Mouse (Mus musculus): ENCODE results near the gene Alg9. TPM values are rescaled to one million over a fixed set of nuclear protein-coding genes. Genes with fewer than 3 reads are reported as not detected.

Alg9 gene
- polyA plus RNA-seq, 1 experiment from 2014 or later, result 42.8 TPM

GRCm38 (mm10) chr9:50849249-50849648 is 74.4 kb downstream of the Alg9 start:
- 24% methylated on average over 8 of the region's 8 CpGs for WGBS
- H3K27me3 ChIP-seq, result peaks cover 5% of the 10 kb centered on the region; the same call in 1 of the 2 replicates

GRCm38 (mm10) chr9:50849755-50850154 is 74.9 kb downstream of the Alg9 start:
- H3K27ac ChIP-seq (replicated peaks), result no peak overlapping the region
- no peaks in the 10 kb centered on the region for H3K9me3 ChIP-seq
- H3K27me3 ChIP-seq, result peaks cover 5% of the 10 kb centered on the region; the same call in 1 of the 2 replicates
- no peak overlapping the region for H3K9ac ChIP-seq (replicated peaks)
- no peak overlapping the region for H3K4me2 ChIP-seq (replicated peaks)
- 78% methylated on average over 9 of the region's 9 CpGs for WGBS
- H3K36me3 ChIP-seq, result no peaks in the 10 kb centered on the region
- H3K4me1 ChIP-seq, result peaks cover 19% of the 10 kb centered on the region
- no peak for ATAC-seq (ENCODE audit: low FRiP score, low read depth)
- H3K4me3 ChIP-seq, result no peak overlapping the region

More at GRCm38 (mm10) chr9:50849249-50849648, 74.4 kb downstream of the Alg9 start:
- Histone ChIP-seq H3K27ac (replicated peaks) (no peak overlapping the region), H3K9ac (replicated peaks) (no peak overlapping the region), H3K4me1 (peaks cover 19% of the 10 kb centered on the region), H3K4me3 (no peak overlapping the region), H3K4me2 (replicated peaks) (no peak overlapping the region), H3K9me3 (no peaks in the 10 kb centered on the region), H3K36me3 (no peaks in the 10 kb centered on the region)
- peak; percentile 67; the same call in 1 of the 2 replicates for ATAC-seq (ENCODE audit: low FRiP score, low read depth)

GRCm38 (mm10) chr9:50850271-50850670 is 75.5 kb downstream of the Alg9 start:
- no peak overlapping the region for H3K4me3 ChIP-seq
- no peak for ATAC-seq (ENCODE audit: low FRiP score, low read depth)
- no peaks in the 10 kb centered on the region for H3K36me3 ChIP-seq
- no peaks in the 10 kb centered on the region for H3K9me3 ChIP-seq
- peaks cover 19% of the 10 kb centered on the region for H3K4me1 ChIP-seq
- 13% methylated on average over 11 of the region's 11 CpGs for WGBS
- 0 out of 2 replicates have a peak overlapping the region, but pooled peaks have one; percentile 19 for H3K4me2 ChIP-seq (replicated peaks)
- H3K27me3 ChIP-seq, result peaks cover 5% of the 10 kb centered on the region; the same call in 1 of the 2 replicates
- 0 out of 2 replicates have a peak overlapping the region, but pooled peaks have one; percentile 17 for H3K9ac ChIP-seq (replicated peaks)
- no peak overlapping the region for H3K27ac ChIP-seq (replicated peaks)

GRCm38 (mm10) chr9:50850713-50851112 is 75.9 kb downstream of the Alg9 start:
- no peaks in the 10 kb centered on the region for H3K36me3 ChIP-seq
- WGBS, result 38% methylated on average over 8 of the region's 8 CpGs

GRCm38 (mm10) chr9:50852634-50853349 is 78.0 kb downstream of the Alg9 start:
- Histone ChIP-seq H3K27ac (replicated peaks) (no peak overlapping the region), H3K36me3 (no peaks in the 10 kb centered on the region), H3K27me3 (peaks cover 5% of the 10 kb centered on the region; the same call in 1 of the 2 replicates), H3K9ac (replicated peaks) (no peak overlapping the region), H3K4me1 (peaks cover 28% of the 10 kb centered on the region), H3K9me3 (no peaks in the 10 kb centered on the region), H3K4me2 (replicated peaks) (no peak overlapping the region), H3K4me3 (no peak overlapping the region)
- 80% methylated on average over 17 of the region's 17 CpGs for WGBS
- no peak for ATAC-seq (ENCODE audit: low FRiP score, low read depth)

More at GRCm38 (mm10) chr9:50850713-50851112, 75.9 kb downstream of the Alg9 start:
- peaks cover 19% of the 10 kb centered on the region for H3K4me1 ChIP-seq
- H3K27ac ChIP-seq (replicated peaks), result no peak overlapping the region
- peaks cover 5% of the 10 kb centered on the region; the same call in 1 of the 2 replicates for H3K27me3 ChIP-seq
- 0 out of 2 replicates have a peak overlapping the region, but pooled peaks have one; percentile 17 for H3K9ac ChIP-seq (replicated peaks)
- H3K4me3 ChIP-seq, result no peak overlapping the region
- ATAC-seq (ENCODE audit: low FRiP score, low read depth), result no peak
- H3K9me3 ChIP-seq, result no peaks in the 10 kb centered on the region
- H3K4me2 ChIP-seq (replicated peaks), result 0 out of 2 replicates have a peak overlapping the region, but pooled peaks have one; percentile 19

- Histone ChIP-seq H3K4me1 (peaks cover 33% of the 10 kb centered on the region), H3K27me3 (peaks cover 5% of the 10 kb centered on the region; the same call in 1 of the 2 replicates), H3K4me2 (replicated peaks) (no peak overlapping the region), H3K27ac (replicated peaks) (no peak overlapping the region), H3K9ac (replicated peaks) (no peak overlapping the region), H3K4me3 (no peak overlapping the region), H3K36me3 (peaks cover 6% of the 10 kb centered on the region), H3K9me3 (no peaks in the 10 kb centered on the region)
- WGBS, result 70% methylated on average over 8 of the region's 8 CpGs
- ATAC-seq (ENCODE audit: low FRiP score, low read depth), result no peak
Measured at GRCm38 (mm10) chr9:50854376-50854775, 79.6 kb downstream of the Alg9 start.

- Histone ChIP-seq H3K9ac (replicated peaks) (no peak overlapping the region), H3K4me3 (no peak overlapping the region), H3K27ac (replicated peaks) (no peak overlapping the region), H3K9me3 (no peaks in the 10 kb centered on the region), H3K4me1 (peaks cover 33% of the 10 kb centered on the region), H3K4me2 (replicated peaks) (no peak overlapping the region), H3K27me3 (peaks cover 4% of the 10 kb centered on the region; the same call in 1 of the 2 replicates), H3K36me3 (peaks cover 14% of the 10 kb centered on the region)
- ATAC-seq (ENCODE audit: low FRiP score, low read depth), result no peak
- WGBS, result 90% methylated on average over 5 of the region's 5 CpGs
Measured at GRCm38 (mm10) chr9:50855133-50855766, 80.4 kb downstream of the Alg9 start.

- Histone ChIP-seq H3K4me1 (peaks cover 28% of the 10 kb centered on the region), H3K4me3 (no peak overlapping the region), H3K9me3 (no peaks in the 10 kb centered on the region), H3K27ac (replicated peaks) (no peak overlapping the region), H3K36me3 (peaks cover 20% of the 10 kb centered on the region), H3K27me3 (no peaks in the 10 kb centered on the region), H3K4me2 (replicated peaks) (peak overlapping the region; percentile 67), H3K9ac (replicated peaks) (no peak overlapping the region)
- ATAC-seq (ENCODE audit: low FRiP score, low read depth), result no peak
- WGBS, result 69% methylated on average over 5 of the region's 5 CpGs
Measured at GRCm38 (mm10) chr9:50855780-50856179, 81.0 kb downstream of the Alg9 start.

GRCm38 (mm10) chr9:50856341-50857081 is 81.7 kb downstream of the Alg9 start:
- Histone ChIP-seq H3K36me3 (peaks cover 27% of the 10 kb centered on the region), H3K27me3 (no peaks in the 10 kb centered on the region), H3K27ac (replicated peaks) (peak overlapping the region; percentile 77), H3K4me2 (replicated peaks) (peak overlapping the region; percentile 67), H3K9ac (replicated peaks) (peak overlapping the region; percentile 93), H3K9me3 (no peaks in the 10 kb centered on the region), H3K4me1 (peaks cover 26% of the 10 kb centered on the region), H3K4me3 (peak overlapping the region; percentile 96)
- WGBS, result 1% methylated on average over 38 of the region's 45 CpGs
- peak; percentile 95 for ATAC-seq (ENCODE audit: low FRiP score, low read depth)

GRCm38 (mm10) chr9:50857082-50857641 is 82.3 kb downstream of the Alg9 start:
- Histone ChIP-seq H3K36me3 (peaks cover 34% of the 10 kb centered on the region), H3K4me2 (replicated peaks) (peak overlapping the region; percentile 67), H3K4me1 (peaks cover 26% of the 10 kb centered on the region), H3K27ac (replicated peaks) (peak overlapping the region; percentile 77), H3K9ac (replicated peaks) (peak overlapping the region; percentile 93), H3K4me3 (peak overlapping the region; percentile 96), H3K27me3 (no peaks in the 10 kb centered on the region), H3K9me3 (no peaks in the 10 kb centered on the region)
- WGBS, result 0% methylated on average over 42 of the region's 46 CpGs
- peak; percentile 80 for ATAC-seq (ENCODE audit: low FRiP score, low read depth)

- no peak overlapping the region for H3K4me2 ChIP-seq (replicated peaks)
- no peaks in the 10 kb centered on the region for H3K9me3 ChIP-seq
- peaks cover 48% of the 10 kb centered on the region for H3K36me3 ChIP-seq
- no peaks in the 10 kb centered on the region for H3K27me3 ChIP-seq
- H3K4me3 ChIP-seq, result no peak overlapping the region
- H3K9ac ChIP-seq (replicated peaks), result no peak overlapping the region
- WGBS, result 95% methylated on average over 6 of the region's 6 CpGs
- no peak overlapping the region for H3K27ac ChIP-seq (replicated peaks)
- H3K4me1 ChIP-seq, result peaks cover 17% of the 10 kb centered on the region
- no peak for ATAC-seq (ENCODE audit: low FRiP score, low read depth)
Measured at GRCm38 (mm10) chr9:50858681-50859080, 83.9 kb downstream of the Alg9 start.

Measured in midbrain, embryonic 12.5 days (tissue).